10 mouse cellular contexts compared by ENCODE assay signal in the genomic region with DNA sequence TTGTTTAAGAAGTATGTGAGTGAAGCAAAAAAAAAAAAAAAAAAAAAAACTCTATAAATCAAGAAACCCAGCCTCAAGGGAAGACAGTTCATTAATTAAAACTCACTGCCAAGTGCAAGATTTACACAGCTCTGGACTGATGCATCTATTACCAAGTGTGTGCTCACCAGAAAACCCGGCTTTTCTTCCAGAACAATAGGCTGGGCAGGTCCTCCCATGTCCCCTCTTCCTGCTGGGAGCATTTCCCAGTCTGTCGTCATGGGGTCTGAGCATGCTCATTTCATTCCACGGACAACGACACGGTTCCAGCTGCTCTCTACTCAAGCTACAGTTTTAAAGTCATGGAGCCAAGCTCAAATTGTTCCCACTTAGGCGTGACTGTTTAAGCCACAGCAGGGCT.
DNase-seq lines count a peak whose midpoint lies in the region; TF ChIP-seq lines count a peak whose summit lies in the region.
"Had no signal": no experiment of that assay in that cellular context is flagged by ENCODE, and none has a peak within 500 bp of the region (broad histone marks: within the 10 kb centered on the region; RNA-seq: fewer than 3 reads in every experiment).

No protein-coding gene starts in this region.

- TF ChIP-seq CTCF in brain, embryonic 14.5 days (IDR thresholded peaks at IDR 0.05; ENCODE audit: borderline replicate concordance, extremely low read depth, insufficient read depth, insufficient read length), result no peak

- peak; percentile 64 for DNase-seq in gastrocnemius, postnatal 14 days
- DNase-seq in gastrocnemius, postnatal 36 days, result no peak
- DNase-seq in brain, embryonic 14.5 days (ENCODE audit: low read depth), result peak; percentile 90
- DNase-seq in heart, postnatal 36 days, result peak; percentile 18 to 40
- DNase-seq in lung, postnatal 14 days, result peak; percentile 28
- DNase-seq in adrenal gland, postnatal 4 days (ENCODE audit: low spot score in 2 of 2), result no peak
- DNase-seq in right cerebral cortex, adult 2 months (ENCODE audit: low spot score in 2 of 2), result no peak
- no peak for DNase-seq in spleen, postnatal 14 days (ENCODE audit: low spot score in 2 of 2)
- DNase-seq: liver, embryonic 13.5 days; spleen, adult 18-20 months had no signal

- intact Hi-C loops in gastrocnemius, postnatal 14 days (cut with DNase I; ENCODE audit: low total_unique reads), result no loop called here
- intact Hi-C loops in gastrocnemius, postnatal 36 days (cut with DNase I), result no loop called here
- intact Hi-C loops in heart, postnatal 36 days (cut with DNase I), result loop anchor here (2.0 kb wide), 1 partner anchor 181 kb away; no protein-coding TSS in a partner anchor

- no peak for TF ChIP-seq POLR2A in brain, embryonic 14.5 days (IDR thresholded peaks at IDR 0.05; ENCODE audit: borderline replicate concordance, extremely low read depth, insufficient read depth, insufficient read length, poor library complexity, severe bottlenecking)

Comparison
In these comparisons a context has a peak if more than half of its experiments do, and no peak if none do; other contexts are left out.
1. DNase-seq: peak in gastrocnemius, postnatal 14 days (single experiment), brain, embryonic 14.5 days (single experiment), heart, postnatal 36 days (2 of 2) and lung, postnatal 14 days (single experiment); none in gastrocnemius, postnatal 36 days (0 of 2), adrenal gland, postnatal 4 days (0 of 2), right cerebral cortex, adult 2 months (0 of 2) and spleen, postnatal 14 days (0 of 2).